ENCODE assay signal across 17 mouse cellular contexts in the genomic region with DNA sequence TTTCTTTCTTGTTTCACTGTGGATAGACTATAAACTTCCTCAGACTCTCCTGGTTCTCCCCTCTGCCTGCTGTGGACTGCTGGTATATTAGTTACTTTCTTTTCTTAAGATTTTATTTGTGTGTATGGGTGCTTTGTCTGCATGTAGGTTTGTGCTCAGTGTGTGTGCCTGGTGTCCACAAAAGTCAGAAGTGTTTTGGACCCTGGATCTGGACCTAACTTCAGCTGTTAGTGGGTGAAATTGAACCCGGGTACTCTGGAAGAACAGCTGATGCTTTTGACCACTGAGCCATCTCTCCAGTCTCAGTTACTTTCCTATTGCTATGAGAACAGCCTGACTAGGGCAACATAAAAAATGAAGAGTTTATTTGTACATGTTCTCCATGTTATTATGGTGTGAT. TPM values are rescaled to one million over a fixed set of nuclear protein-coding genes. Genes with fewer than 3 reads are reported as not detected.
DNase-seq lines count a peak whose midpoint lies in the region; ATAC-seq lines count a peak whose summit lies in the region.
"Had no signal": no experiment of that assay in that cellular context is flagged by ENCODE, and none has a peak within 500 bp of the region (broad histone marks: within the 10 kb centered on the region; RNA-seq: fewer than 3 reads in every experiment).

No protein-coding gene starts in this region.

- DNase-seq in forebrain, embryonic 10.5 days (ENCODE audit: extremely low spot score, low spot score), result no peak
- no peak for DNase-seq in heart, adult 18-20 months
- DNase-seq in neural tube, embryonic 10.5 days (ENCODE audit: extremely low spot score, low spot score), result no peak
- DNase-seq in cerebellum, adult 11 months, result no peak
- DNase-seq in thymus, postnatal 0 days (ENCODE audit: low spot score), result no peak
- DNase-seq: adrenal gland, postnatal 10 days; cerebellum, adult 9-10 months; embryo, embryonic 11 days; kidney, adult 11 months; kidney, postnatal 10 days; lung, adult 2 months; spleen, adult 18-20 months had no signal

- peaks cover 92% of the 10 kb centered on the region for H3K4me1 ChIP-seq in forebrain, embryonic 10.5 days
- peaks cover 51% of the 10 kb centered on the region for H3K4me1 ChIP-seq in forebrain, embryonic 16.5 days (replicated peaks; ENCODE audit: control insufficient read depth, insufficient read depth, low read length)
- H3K4me1 ChIP-seq in heart, embryonic 13.5 days, result peaks cover 87% of the 10 kb centered on the region
- peaks cover 68% of the 10 kb centered on the region for H3K4me1 ChIP-seq in neural tube, embryonic 13.5 days (replicated peaks)
- H3K4me1 ChIP-seq: stomach, embryonic 15.5 days had no signal

- no peak overlapping the region for H3K4me2 ChIP-seq in forebrain, embryonic 16.5 days (ENCODE audit: low read length)
- no peak overlapping the region for H3K4me2 ChIP-seq in heart, embryonic 13.5 days
- H3K4me2 ChIP-seq in neural tube, embryonic 13.5 days, result no peak overlapping the region
- H3K4me2 ChIP-seq: limb, embryonic 15.5 days; stomach, embryonic 15.5 days had no signal

- no peaks in the 10 kb centered on the region for H3K27me3 ChIP-seq in forebrain, embryonic 10.5 days (ENCODE audit: poor library complexity, severe bottlenecking)
- no peaks in the 10 kb centered on the region for H3K27me3 ChIP-seq in forebrain, embryonic 16.5 days (replicated peaks; ENCODE audit: control insufficient read depth, insufficient read depth, low read length)
- H3K27me3 ChIP-seq in heart, embryonic 13.5 days (replicated peaks), result no peaks in the 10 kb centered on the region
- no peaks in the 10 kb centered on the region for H3K27me3 ChIP-seq in neural tube, embryonic 13.5 days
- H3K27me3 ChIP-seq: limb, embryonic 15.5 days; stomach, embryonic 15.5 days had no signal

- H3K27ac ChIP-seq in forebrain, embryonic 10.5 days, result peak overlapping the region; percentile 89
- no peak overlapping the region for H3K27ac ChIP-seq in forebrain, embryonic 16.5 days (ENCODE audit: low read length)
- H3K27ac ChIP-seq in heart, embryonic 13.5 days (replicated peaks), result peak overlapping the region; percentile 41; the same call in 1 of the 2 replicates
- H3K27ac ChIP-seq in neural tube, embryonic 13.5 days (replicated peaks), result 0 out of 2 replicates have a peak overlapping the region, but pooled peaks have one; percentile 1
- H3K27ac ChIP-seq: limb, embryonic 15.5 days; stomach, embryonic 15.5 days had no signal

- no peak overlapping the region for H3K4me3 ChIP-seq in forebrain, embryonic 10.5 days
- H3K4me3 ChIP-seq in forebrain, embryonic 16.5 days (replicated peaks; ENCODE audit: low read length), result no peak overlapping the region
- H3K4me3 ChIP-seq in heart, embryonic 13.5 days, result no peak overlapping the region
- no peak overlapping the region for H3K4me3 ChIP-seq in neural tube, embryonic 13.5 days
- H3K4me3 ChIP-seq: limb, embryonic 15.5 days; stomach, embryonic 15.5 days had no signal

- no peaks in the 10 kb centered on the region for H3K36me3 ChIP-seq in forebrain, embryonic 10.5 days (replicated peaks)
- H3K36me3 ChIP-seq in forebrain, embryonic 16.5 days (ENCODE audit: control insufficient read depth, insufficient read depth), result no peaks in the 10 kb centered on the region
- no peaks in the 10 kb centered on the region for H3K36me3 ChIP-seq in heart, embryonic 13.5 days
- no peaks in the 10 kb centered on the region for H3K36me3 ChIP-seq in neural tube, embryonic 13.5 days
- H3K36me3 ChIP-seq: limb, embryonic 15.5 days; stomach, embryonic 15.5 days had no signal

- ATAC-seq in forebrain, embryonic 16.5 days, result no peak
- ATAC-seq in heart, embryonic 13.5 days (ENCODE audit: extremely low read depth, insufficient number of reproducible peaks, low FRiP score, low TSS enrichment), result no peak
- no peak for ATAC-seq in neural tube, embryonic 13.5 days (ENCODE audit: low read depth)

- 91% methylated on average over 1 of the region's 1 CpGs for WGBS in forebrain, embryonic 10.5 days
- WGBS in forebrain, embryonic 16.5 days, result 74% methylated on average over 1 of the region's 1 CpGs
- WGBS in heart, embryonic 13.5 days, result 84% methylated on average over 1 of the region's 1 CpGs
- WGBS in neural tube, embryonic 13.5 days, result 93% methylated on average over 1 of the region's 1 CpGs

- H3K9me3 ChIP-seq in forebrain, embryonic 10.5 days, result no peaks in the 10 kb centered on the region
- H3K9me3 ChIP-seq in forebrain, embryonic 16.5 days (ENCODE audit: control insufficient read depth, low read length), result no peaks in the 10 kb centered on the region
- no peaks in the 10 kb centered on the region for H3K9me3 ChIP-seq in heart, embryonic 13.5 days
- H3K9me3 ChIP-seq in neural tube, embryonic 13.5 days, result no peaks in the 10 kb centered on the region
- H3K9me3 ChIP-seq: limb, embryonic 15.5 days; stomach, embryonic 15.5 days had no signal

- no peak overlapping the region for H3K9ac ChIP-seq in forebrain, embryonic 16.5 days (replicated peaks; ENCODE audit: low read depth, low read length)
- H3K9ac ChIP-seq in heart, embryonic 13.5 days, result 0 out of 2 replicates have a peak overlapping the region, but pooled peaks have one; percentile 21
- H3K9ac ChIP-seq in neural tube, embryonic 13.5 days, result no peak overlapping the region
- H3K9ac ChIP-seq: limb, embryonic 15.5 days; stomach, embryonic 15.5 days had no signal

RNA-seq across cellular contexts. Expression of gene Phlpp1, which starts 29.5 kb away (rescaled TPM):
- 5.1 and 5.5 TPM in 2 replicates for polyA plus RNA-seq in forebrain, embryonic 10.5 days (2016; fragmentation: Nextera tagmentation; extraction: Ambion mirVana)
- 7.0 and 7.7 TPM in 2 replicates for polyA plus RNA-seq in forebrain, embryonic 16.5 days (2015; fragmentation: Nextera tagmentation; extraction: Ambion mirVana)
- polyA plus RNA-seq in heart, embryonic 13.5 days (2015; fragmentation: Nextera tagmentation; extraction: Ambion mirVana), result 3.9 and 4.6 TPM in 2 replicates
- total RNA-seq in heart, adult 18-20 months (2021), result 10 to 100 TPM; 16.3 to 19.1 TPM
- polyA plus RNA-seq in neural tube, embryonic 13.5 days (2015; fragmentation: Nextera tagmentation; extraction: Ambion mirVana), result 6.9 and 7.5 TPM in 2 replicates
- 1.2 and 1.4 TPM in 2 replicates for polyA plus RNA-seq in thymus, postnatal 0 days (2015; fragmentation: Nextera tagmentation; extraction: Ambion mirVana)
